8 mouse cellular contexts compared by ENCODE assay signal in the genomic region with DNA sequence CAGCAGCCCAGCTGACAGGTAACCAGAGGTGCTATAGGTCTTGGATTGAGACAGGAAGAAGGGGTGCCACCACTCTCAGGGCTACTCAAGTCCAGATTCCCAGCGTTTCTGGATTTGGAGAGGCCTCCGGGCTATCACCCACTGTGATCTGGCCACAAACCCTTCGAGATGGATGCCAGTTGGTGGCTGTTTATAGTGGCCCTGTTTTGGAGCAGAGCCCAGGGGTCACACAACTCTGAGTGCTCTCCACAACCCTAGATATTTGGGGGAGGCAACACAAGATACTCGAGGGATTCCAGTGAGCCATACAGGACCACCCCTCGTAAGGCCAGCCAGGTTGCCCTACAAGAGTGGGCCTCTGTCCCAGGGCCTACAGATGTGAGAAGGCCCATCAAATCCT. TPM values are rescaled to one million over a fixed set of nuclear protein-coding genes. Genes with fewer than 3 reads are reported as not detected.
DNase-seq lines count a peak whose midpoint lies in the region; ATAC-seq and TF ChIP-seq lines count a peak whose summit lies in the region.

No protein-coding gene starts in this region.

- H3K36me3 ChIP-seq in spleen, adult 2 months (ENCODE audit: control insufficient read depth, insufficient read depth, low read length): no peaks in the 10 kb centered on the region
- no peaks in the 10 kb centered on the region; the same call in 1 of the 2 replicates for H3K36me3 ChIP-seq in limb, embryonic 14.5 days (ENCODE audit: control insufficient read depth, insufficient read depth, low read length)
- no peaks in the 10 kb centered on the region for H3K36me3 ChIP-seq in stomach, embryonic 15.5 days

- no peaks in the 10 kb centered on the region for H3K9me3 ChIP-seq in limb, embryonic 14.5 days (ENCODE audit: control insufficient read depth, low read length)
- no peaks in the 10 kb centered on the region for H3K9me3 ChIP-seq in stomach, embryonic 15.5 days

- no peak overlapping the region for H3K27ac ChIP-seq in spleen, adult 2 months (ENCODE audit: insufficient read depth, low read length)
- H3K27ac ChIP-seq in limb, embryonic 14.5 days (replicated peaks; ENCODE audit: low read depth, low read length): no peak overlapping the region
- H3K27ac ChIP-seq in stomach, embryonic 15.5 days: peak overlapping the region; percentile 93

- 32% methylated on average over 5 of the region's 5 CpGs for whole genome bisulfite sequencing in spleen, adult 2 months
- WGBS in limb, embryonic 14.5 days: 24% methylated on average over 5 of the region's 5 CpGs
- WGBS in stomach, embryonic 15.5 days: 16% methylated on average over 5 of the region's 5 CpGs

- no peak for ATAC-seq in limb, embryonic 14.5 days (ENCODE audit: low FRiP score, low read depth)
- ATAC-seq in stomach, embryonic 15.5 days (ENCODE audit: insufficient read depth, low FRiP score, low read depth): no peak

- H3K4me1 ChIP-seq in spleen, adult 2 months (ENCODE audit: control insufficient read depth, insufficient read depth, insufficient read length): peaks cover 33% of the 10 kb centered on the region
- H3K4me1 ChIP-seq in limb, embryonic 14.5 days (ENCODE audit: control insufficient read depth, insufficient read depth, low read length): peaks cover 22% of the 10 kb centered on the region
- H3K4me1 ChIP-seq in stomach, embryonic 15.5 days: peaks cover 28% of the 10 kb centered on the region

- no peaks in the 10 kb centered on the region for H3K27me3 ChIP-seq in spleen, adult 2 months (ENCODE audit: control insufficient read depth, insufficient read depth, low read length)
- H3K27me3 ChIP-seq in limb, embryonic 14.5 days (ENCODE audit: control insufficient read depth, insufficient read depth, low read length): no peaks in the 10 kb centered on the region
- H3K27me3 ChIP-seq in stomach, embryonic 15.5 days (replicated peaks): no peaks in the 10 kb centered on the region

- peak overlapping the region; percentile 76 for H3K4me2 ChIP-seq in limb, embryonic 14.5 days (replicated peaks; ENCODE audit: low read depth, low read length, severe bottlenecking)
- peak overlapping the region; percentile 70 for H3K4me2 ChIP-seq in stomach, embryonic 15.5 days

- no peak for TF ChIP-seq POLR2A in spleen, adult 2 months (IDR thresholded peaks at IDR 0.05; ENCODE audit: low read depth, low read length)
- TF ChIP-seq POLR2A in limb, embryonic 14.5 days (IDR thresholded peaks at IDR 0.05; ENCODE audit: borderline replicate concordance, extremely low read depth, insufficient read depth, insufficient read length): no peak

- peak overlapping the region; percentile 99 for H3K9ac ChIP-seq in limb, embryonic 14.5 days (ENCODE audit: low read depth, low read length, severe bottlenecking)
- peak overlapping the region; percentile 88; the same call in 1 of the 2 replicates for H3K9ac ChIP-seq in stomach, embryonic 15.5 days

- H3K4me3 ChIP-seq in spleen, adult 2 months (ENCODE audit: extremely low read depth, insufficient read depth, insufficient read length): peak overlapping the region; percentile 80; the same call in 1 of the 2 replicates
- H3K4me3 ChIP-seq in limb, embryonic 14.5 days (replicated peaks; ENCODE audit: low read length): peak overlapping the region; percentile 84
- peak overlapping the region; percentile 78 for H3K4me3 ChIP-seq in stomach, embryonic 15.5 days (replicated peaks)

- no peak for TF ChIP-seq CTCF in spleen, adult 2 months (IDR thresholded peaks at IDR 0.05; ENCODE audit: extremely low read depth, insufficient read depth, insufficient read length, insufficient replicate concordance)

- DNase-seq in cerebellum, adult 18-20 months: peak; percentile 53 to 56
- DNase-seq in cerebellum, adult 11 months: no peak
- no peak for DNase-seq in spleen, adult 2 months (ENCODE audit: low read depth in 1 of 2, low spot score in 2 of 2)
- no peak for DNase-seq in spleen, postnatal 10 days (ENCODE audit: low spot score in 2 of 2)
- no peak for DNase-seq in limb, embryonic 14.5 days (ENCODE audit: low spot score)
- no peak for DNase-seq in embryo, embryonic 10.5 days (ENCODE audit: low spot score)
- no peak for DNase-seq in frontal cortex, postnatal 14 days (ENCODE audit: low spot score in 2 of 2)

RNA-seq across cellular contexts. Expression of a gene that starts 1.8 kb away (rescaled TPM):
- polyA plus RNA-seq in spleen, adult 2 months (2012; rRNA removed): 16.4 and 18.6 TPM in 2 replicates
- polyA plus RNA-seq in limb, embryonic 14.5 days (2012; rRNA removed): 40.3 and 41.9 TPM in 2 replicates
- 13.2 and 15.1 TPM in 2 replicates for polyA plus RNA-seq in limb, embryonic 14.5 days (2014; fragmentation: Nextera tagmentation; extraction: Ambion mirVana)
- polyA plus RNA-seq in stomach, embryonic 15.5 days (2015; fragmentation: Nextera tagmentation; extraction: Ambion mirVana): 6.9 and 7.2 TPM in 2 replicates

Comparison
In these comparisons a context has a peak if more than half of its experiments do, and no peak if none do; other contexts are left out.
1. DNase-seq: peak in cerebellum, adult 18-20 months (2 of 2); none in cerebellum, adult 11 months (single experiment), spleen, adult 2 months (0 of 2), spleen, postnatal 10 days (0 of 2), limb, embryonic 14.5 days (single experiment), embryo, embryonic 10.5 days (single experiment) and frontal cortex, postnatal 14 days (0 of 2).
2. Peak in every context shown above with its lines, with median percentiles within 50 percentile points of each other: H3K4me3 ChIP-seq.